Mouse (Mus musculus): Measurements from ENCODE around the gene Asnsd1.
A peak's percentile ranks its signal among the peaks of the same experiment; 100 is the strongest.
"Not testable (repeated sequence)": the region's sequence is repeated elsewhere in the genome, so short reads cannot be mapped to it uniquely, and the experiment has no call there.

Asnsd1 gene

DNA sequence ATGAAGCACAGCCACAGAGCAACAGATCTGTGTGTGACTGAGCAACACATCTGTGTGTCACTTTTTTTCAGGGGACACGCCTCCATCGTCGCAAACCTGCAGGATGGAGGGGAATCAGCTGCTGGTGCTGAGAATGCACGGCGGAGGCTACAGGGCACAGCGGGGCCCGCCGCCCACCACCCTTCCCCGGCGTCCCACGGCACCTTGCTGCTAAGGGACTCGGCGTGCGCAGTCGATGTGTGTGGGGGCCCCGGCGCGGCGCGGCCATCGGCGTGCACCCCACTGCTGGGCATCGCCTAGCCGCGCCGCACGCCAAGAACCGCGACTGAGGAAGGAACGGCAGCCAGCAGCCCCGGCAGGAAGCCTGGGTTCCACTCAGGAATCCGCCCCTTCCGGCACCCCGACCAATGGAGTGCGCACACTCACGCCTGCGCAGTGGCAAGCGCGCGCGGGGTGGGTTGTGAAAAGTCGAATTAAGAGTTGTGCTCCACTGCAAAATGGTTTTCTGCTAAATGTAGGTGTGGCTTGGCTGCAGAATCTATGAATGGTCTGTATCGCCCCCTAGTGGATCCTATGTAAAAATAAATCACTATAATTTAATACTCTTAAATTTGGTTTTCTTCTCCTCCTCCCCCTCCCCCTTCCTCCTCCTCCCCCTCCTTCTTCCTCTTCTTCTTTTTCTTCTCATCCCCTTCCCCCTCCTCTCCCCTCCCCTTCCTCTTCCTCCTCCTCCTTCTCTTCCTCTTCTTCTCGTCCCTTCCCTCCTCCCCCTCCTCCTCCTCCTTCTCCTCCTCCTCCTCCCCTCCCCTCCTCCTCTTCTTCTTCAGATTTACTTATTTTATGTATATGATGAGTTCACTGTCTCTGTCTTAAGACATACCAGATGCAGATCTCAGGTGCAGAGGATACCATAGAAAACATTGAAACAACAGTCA is at the start of gene Asnsd1, which contains the start of the genes Asdurf and Gm28551:
Asnsd1 (minus strand) TSS at position 426 of the 935 bp plus-strand sequence.
Asdurf (minus strand) TSS at position 293 of the 935 bp plus-strand sequence.
Gm28551 (minus strand) TSS at position 341 of the 935 bp plus-strand sequence.
- peak; percentile 96 for DNase-seq (ENCODE audit: low read depth)

GRCm38 (mm10) chr1:53393936-53394760 is 41.6 kb upstream of the Asnsd1 start:
- not testable (repeated sequence) for DNase-seq (ENCODE audit: low read depth)

- DNase-seq (ENCODE audit: low read depth), result no peak
Observed at GRCm38 (mm10) chr1:53388762-53389161, 36.2 kb upstream of the Asnsd1 start.

- no peak for DNase-seq (ENCODE audit: low read depth)
Observed at GRCm38 (mm10) chr1:53384085-53384688, 31.6 kb upstream of the Asnsd1 start.

- DNase-seq (ENCODE audit: low read depth), result no peak
Observed at GRCm38 (mm10) chr1:53377731-53378130, 25.2 kb upstream of the Asnsd1 start.

DNA sequence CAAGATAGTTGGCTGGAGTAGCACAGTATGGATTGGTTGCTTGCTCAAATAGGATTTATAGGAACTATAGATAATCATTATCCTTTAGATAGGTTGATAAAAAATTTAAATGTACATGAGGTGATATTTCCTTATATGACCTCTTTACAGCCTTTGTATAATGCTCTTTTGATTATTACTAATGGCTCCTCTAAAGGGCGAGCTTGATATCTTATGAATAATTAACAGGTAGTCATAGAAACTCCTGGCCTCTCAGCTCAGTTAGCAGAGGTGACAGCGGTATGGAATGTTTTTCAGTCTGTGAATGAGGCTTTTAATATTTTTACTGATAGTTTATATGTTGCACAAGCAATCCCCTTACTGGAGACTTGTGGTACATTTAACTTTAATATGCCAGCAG is 23.4 kb upstream of the Asnsd1 start:
- not testable (repeated sequence) for DNase-seq (ENCODE audit: low read depth)

GRCm38 (mm10) chr1:53358988-53359387 is 6.4 kb upstream of the Asnsd1 start:
- DNase-seq (ENCODE audit: low read depth), result no peak

DNA sequence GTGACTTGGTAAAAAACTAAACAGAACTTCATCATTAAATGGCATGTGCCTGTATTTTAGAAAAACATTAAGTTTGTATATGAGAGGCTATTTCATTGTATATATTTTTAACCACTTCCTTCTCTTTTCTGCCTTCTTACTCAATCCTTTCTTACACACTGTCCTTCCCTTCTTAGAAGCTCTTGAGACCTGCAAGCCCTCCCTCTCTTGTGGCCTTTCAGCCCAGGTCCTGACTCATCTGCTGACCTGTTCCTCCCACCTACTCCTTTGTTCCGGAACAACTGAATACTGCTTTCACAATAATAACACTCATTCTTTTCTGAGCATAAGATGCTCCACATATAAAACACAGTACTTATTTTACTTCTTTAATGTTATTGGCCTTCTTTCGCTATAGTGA is 11.5 kb downstream of the Asnsd1 start:
- no peak for DNase-seq (ENCODE audit: low read depth)

GRCm38 (mm10) chr1:53337403-53337802 is 15.1 kb downstream of the Asnsd1 start:
- not testable (repeated sequence) for DNase-seq (ENCODE audit: low read depth)

DNA sequence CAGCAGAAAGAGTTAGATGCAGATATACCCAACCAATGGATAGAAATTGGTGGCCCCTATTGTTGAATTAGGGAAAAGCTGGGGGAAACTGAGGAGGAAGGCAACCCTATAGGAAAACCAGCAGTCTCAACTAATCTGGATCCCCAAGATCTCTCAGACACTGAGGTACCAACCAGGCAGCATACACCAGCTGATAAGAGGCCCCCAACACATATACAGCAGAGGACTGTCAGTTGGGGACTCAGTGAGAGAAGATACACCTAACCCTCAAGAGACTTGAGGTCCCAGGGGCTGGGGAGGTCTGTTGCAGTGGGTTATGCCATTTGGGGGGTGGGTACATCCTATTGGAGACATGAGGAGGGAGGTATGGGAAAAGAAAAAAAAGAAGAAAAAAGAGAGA is 17.1 kb downstream of the Asnsd1 start:
- no peak for DNase-seq (ENCODE audit: low read depth)

GRCm38 (mm10) chr1:53333527-53333926 is 19.0 kb downstream of the Asnsd1 start:
- DNase-seq (ENCODE audit: low read depth), result not testable (repeated sequence)

DNA sequence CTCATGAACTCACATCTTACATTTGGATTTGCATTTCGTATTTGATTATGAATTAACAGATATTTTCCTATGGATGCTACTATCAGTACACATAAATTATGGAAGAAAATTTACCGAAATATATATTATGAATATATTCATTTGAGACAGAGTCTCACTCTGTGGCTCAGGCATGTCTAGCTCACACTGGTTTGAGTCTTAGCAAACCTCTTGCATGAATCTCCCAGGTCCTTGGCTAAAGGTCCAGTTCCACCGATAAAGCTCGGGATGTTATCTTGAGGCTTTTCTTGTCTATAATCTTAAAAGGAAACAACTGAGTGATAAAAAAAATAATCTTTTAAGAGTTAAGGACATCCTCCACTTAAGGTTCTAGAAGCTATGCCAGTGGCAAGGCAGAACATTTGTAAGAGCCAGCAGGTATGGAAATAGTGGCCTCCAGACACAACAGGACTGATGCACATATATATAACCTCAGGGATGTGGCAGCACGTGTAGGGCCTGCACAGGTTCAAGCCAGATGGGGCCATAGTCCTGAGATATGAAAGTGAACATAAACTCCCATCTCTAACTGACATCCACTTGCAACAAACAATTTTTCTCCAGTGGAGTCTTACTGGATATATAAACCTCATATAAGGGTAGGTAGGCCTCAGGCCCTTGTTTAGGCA is 27.6 kb downstream of the Asnsd1 start:
- no peak for DNase-seq (ENCODE audit: low read depth)

GRCm38 (mm10) chr1:53324277-53324676 is 28.3 kb downstream of the Asnsd1 start:
- no peak for DNase-seq (ENCODE audit: low read depth)

GRCm38 (mm10) chr1:53323254-53323653 is 29.3 kb downstream of the Asnsd1 start:
- DNase-seq (ENCODE audit: low read depth), result no peak

GRCm38 (mm10) chr1:53321662-53322344 is 30.7 kb downstream of the Asnsd1 start:
- DNase-seq (ENCODE audit: low read depth), result no peak

DNA sequence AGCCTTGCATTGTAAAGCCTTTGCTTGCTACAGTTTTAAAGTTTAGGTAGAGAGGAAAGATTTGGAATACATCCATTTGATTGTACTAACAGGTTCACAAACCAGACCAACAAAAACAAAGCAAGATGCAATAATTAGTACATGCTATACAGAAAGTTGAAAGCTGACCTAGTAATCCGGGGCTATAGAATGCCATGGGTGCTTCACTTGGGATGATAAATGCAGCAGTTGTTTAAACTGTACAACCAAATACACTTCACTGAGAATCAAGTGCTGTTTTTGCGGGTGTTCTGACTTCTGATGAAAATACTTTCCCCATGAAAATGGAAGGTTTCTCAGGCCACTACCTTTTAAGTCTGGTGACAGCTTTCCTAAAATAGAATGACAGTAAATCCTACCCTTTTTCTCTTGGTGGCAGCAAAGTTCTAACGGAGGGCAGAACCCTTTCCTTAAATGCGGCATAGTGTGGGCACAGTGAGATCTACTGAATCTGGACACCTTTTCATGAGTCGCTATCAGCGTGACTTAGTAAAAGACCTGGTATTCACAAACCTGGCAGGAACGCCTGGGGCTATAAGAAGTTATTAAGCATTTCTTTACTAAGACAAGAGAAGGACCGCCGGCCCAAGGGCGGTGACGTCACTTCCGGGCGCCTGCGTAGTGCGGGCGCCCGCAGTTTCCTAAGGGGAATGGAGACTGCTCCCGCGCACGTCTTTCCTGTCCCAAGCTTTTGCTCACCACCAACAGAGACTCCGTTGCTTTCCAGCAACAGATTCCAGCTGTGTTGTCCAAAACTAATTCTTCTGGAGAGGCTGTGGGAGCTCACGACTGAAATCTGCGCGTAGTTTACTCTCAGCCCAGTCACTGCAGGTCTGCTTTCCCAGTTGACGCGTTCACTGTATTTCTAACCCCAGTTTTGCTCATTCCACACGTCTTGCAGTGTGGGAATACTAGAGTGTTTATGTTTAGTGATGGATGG is 39.3 kb downstream of the Asnsd1 start, which contains the start of gene Osgepl1:
Osgepl1 (plus strand) TSS at position 636 of the 979 bp plus-strand sequence.
- peak; percentile 76 for DNase-seq (ENCODE audit: low read depth)

- no peak for DNase-seq (ENCODE audit: low read depth)
Observed at GRCm38 (mm10) chr1:53300506-53300905, 52.0 kb downstream of the Asnsd1 start.

DNA sequence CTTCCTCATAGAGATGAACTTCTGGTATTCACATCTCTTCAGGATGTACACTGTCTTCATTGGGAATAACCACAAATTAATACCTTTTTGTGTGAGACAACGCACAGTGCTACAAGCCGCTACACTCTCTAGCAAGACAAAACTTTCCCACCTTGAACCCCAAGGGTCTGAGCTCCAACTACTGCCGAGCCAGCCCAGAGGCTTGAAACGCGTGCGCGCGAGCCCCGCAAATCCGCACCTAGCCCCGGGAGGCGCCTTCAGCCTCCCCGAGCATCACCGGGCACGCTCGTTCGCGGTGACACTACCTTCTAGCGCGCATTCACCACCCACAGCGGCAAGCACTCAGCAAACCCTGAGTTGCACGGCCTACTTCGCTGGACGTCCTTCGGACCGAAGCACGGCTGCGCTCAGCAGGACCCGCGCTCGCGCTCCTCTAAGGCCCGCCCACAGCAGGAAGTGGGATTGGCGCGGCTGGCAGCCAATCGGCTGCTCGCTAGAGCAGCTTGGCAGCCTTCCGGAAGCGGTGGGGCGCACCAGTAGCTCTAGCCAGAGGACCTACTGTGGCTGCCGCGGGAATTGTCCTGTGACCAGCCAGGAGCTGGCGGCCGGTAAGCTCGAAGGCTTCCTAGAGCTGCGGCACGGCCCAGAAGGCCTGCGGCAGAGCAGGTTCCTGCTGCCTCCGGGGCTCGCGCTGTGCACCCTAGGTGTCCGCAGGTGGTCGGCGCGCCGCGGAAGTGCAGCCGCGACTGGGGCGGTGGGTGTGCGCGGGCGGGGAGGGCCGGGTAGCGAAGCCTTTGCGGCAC is 55.8 kb downstream of the Asnsd1 start, which contains the start of the genes Pms1, Ormdl1 and Gm28778:
Pms1 (minus strand) TSS at position 438 of the 803 bp plus-strand sequence.
Ormdl1 (plus strand) TSS at position 515 of the 803 bp plus-strand sequence.
Gm28778 (plus strand) TSS at position 531 of the 803 bp plus-strand sequence.
- peak; percentile 86 for DNase-seq (ENCODE audit: low read depth)
